Mouse (Mus musculus): ENCODE results near the gene Gga2.

The Gga2 gene

DNA sequence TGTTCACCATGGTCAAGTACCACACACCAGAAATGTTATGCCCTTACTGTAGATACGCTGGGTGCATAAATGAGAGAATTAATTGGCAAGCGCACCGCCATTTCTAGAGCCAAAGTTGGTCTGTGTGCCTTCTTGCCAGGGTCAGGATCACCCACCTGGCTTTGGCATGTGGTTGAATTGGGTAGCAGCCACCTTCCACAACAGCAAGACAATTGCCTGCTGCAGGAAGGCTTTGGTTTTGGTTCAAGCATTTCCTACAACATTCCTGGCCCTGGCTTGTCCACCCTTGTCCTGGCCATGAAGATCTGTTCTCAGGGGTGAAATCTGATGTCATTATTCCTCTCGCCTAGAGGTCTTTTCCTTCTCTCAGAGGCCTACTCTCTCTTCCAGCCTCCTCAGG is 8.7 kb downstream of the Gga2 start:
- DNase-seq (ENCODE audit: low read depth, low spot score) = no peak

DNA sequence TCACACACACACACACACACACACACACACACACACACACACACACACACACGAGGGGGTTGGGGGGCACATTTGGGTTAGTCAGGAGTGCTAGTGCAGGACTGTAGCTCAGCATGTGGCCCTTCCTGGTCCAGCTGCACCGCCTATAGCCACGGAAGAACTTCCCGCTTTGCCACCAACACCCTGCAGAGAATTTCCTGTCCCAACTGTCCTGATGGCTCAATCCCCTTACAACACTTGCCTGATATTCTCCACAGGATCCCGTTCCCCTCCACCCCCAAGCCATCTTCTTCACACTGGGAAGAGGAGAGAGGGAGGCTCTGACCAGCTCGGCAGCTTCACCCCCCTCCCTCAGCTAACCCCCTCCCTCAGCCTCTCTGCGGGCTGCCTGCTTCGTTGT is 20.6 kb downstream of the Gga2 start:
- DNase-seq (ENCODE audit: low read depth, low spot score) = no peak

DNA sequence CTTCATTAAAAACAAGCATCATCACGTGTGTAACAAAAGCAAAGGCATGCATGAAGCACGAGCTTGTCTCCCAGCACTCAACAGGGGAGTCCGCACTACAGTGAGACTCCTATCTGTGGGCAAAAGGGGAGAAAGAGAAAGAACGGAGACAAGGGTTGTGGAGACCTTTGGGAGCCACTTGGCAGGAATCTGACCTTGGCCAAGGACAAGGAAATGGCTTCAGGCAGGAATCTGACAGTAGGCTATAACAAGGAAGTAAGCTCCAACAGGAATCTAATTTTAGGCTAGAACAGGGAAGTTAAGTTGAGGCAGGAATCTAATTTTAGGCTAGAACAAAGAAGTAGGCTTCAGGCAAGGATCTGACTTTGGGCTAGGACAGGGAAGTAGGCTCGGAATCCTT is 25.1 kb downstream of the Gga2 start:
- no peak for DNase-seq (ENCODE audit: low read depth, low spot score)

DNA sequence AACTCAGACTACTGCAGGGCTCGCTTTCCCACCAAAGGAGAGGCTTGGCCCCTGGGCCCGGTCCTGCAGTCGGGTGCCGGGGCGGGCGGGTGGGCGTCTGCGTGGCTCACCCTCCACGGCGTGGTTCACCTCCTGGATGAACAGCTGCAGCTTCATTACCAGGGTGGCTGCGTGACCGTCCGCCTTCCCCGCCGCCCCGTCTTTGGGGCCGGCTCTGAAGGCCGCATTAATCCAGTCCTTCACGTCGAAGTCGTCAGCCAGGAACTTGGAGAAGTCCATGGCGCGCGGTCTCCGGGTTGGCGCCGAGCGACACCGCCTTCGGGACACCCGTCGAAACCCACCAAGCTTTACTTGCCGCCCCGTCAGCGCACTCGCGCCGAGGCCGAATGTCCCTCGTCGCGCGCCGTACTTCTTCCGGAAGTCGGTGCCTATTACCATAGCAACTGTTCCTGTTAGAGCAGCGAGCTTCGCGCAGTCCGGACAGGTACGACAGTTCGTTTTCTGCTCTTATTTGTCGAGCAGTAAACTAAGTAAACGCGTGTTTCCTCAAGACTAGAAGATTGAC is 39.6 kb downstream of the Gga2 start, which contains the start of gene Cog7:
Gene Cog7, minus strand, starts transcription at position 405 of the 565 bp plus-strand sequence.
- peak; percentile 85 for DNase-seq (ENCODE audit: low read depth, low spot score)

DNA sequence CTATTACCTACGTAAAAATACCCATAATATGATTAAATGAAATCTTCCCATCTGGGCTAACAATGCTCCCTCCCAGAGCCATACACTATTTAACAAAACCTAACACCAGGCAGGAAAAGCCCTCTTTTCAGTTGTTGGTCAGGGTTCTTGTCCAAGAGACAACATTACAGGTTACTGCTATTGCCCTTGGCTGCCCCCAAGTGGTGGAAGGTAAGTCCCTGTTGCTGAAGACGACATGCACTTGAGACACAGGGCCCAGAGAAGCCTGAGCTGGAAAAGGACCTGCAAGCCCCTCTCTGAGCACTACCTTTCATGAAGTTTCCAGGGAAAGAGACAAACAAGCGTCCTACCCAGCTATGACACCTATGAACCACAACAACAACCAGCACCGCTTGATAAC is 46.0 kb downstream of the Gga2 start:
- no peak for DNase-seq (ENCODE audit: low read depth, low spot score)

DNA sequence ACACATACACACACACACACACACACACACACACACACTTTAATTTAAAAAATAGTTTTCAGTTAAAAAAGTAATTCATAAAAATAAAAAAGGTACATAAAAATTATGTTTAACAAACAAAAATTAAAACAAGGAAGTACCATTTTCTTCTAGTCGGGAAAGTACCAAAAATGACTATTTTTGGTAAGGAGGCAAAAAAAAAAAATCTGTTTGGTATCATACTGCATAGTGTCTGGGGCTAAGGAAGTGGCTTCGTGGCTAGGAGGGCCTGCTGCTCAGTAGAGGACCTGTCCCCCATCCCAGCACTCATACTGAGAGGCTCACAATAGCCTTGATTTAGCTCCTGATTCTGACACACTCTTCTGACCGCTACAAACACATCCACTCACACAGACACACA is 49.3 kb downstream of the Gga2 start:
- no peak for DNase-seq (ENCODE audit: low read depth, low spot score)

DNA sequence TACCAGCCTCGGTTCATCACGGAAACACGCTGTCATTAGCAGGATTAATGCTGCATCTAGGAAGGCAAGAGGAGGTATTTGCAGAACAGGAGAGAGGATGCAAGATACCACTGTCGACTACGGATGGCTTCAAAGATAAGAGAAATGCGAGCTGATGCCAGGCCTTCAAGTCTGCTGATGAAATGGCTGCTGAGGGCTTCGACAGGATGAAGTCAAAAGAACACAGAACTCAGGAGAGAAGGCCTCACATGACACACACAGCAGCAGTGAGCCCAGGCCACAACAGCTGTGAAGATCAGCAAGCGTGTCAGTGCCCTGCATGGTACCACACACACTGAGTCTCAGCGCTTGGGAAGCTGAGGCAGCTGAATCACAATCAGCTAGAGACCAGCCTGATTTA is 50.8 kb downstream of the Gga2 start:
- DNase-seq (ENCODE audit: low read depth, low spot score) = no peak

DNA sequence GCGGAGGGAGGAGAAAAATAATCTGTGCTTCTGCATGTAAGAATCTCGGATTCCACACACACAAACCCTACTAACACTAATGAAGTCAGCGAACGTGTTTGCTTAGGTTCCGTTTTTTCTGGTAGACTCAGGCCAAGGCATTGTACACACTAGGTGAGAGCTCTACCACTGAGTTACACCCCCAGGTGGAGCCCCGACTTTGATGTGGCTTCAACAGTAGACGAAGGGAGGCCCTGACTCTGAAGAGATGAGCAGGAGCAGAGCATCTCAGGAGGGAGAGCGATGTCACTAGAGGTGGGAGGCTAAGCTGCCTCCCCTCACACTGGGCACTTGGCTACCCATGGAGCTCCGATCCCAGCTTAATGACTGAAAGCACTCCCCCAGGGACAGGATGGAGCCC is 52.2 kb downstream of the Gga2 start:
- no peak for DNase-seq (ENCODE audit: low read depth, low spot score)

DNA sequence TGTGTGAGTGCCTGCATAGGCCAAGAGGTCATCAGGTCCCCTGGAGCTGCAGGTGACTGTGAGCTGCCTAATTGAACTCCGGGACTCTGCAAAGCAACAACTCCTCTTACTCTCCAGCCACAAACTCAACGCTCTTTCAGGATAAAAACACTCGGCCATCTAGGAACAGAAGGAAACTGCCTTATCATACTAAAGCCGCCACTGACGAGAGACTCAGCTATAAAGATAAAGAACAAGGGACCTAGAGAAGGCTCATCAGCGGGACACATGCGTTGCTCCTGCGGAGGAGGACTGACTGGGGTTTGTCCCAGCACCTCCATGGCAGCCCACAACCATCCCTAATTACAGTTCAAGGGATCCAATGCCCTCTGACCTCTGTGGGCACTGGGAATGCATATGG is 52.8 kb downstream of the Gga2 start:
- no peak for DNase-seq (ENCODE audit: low read depth, low spot score)

DNA sequence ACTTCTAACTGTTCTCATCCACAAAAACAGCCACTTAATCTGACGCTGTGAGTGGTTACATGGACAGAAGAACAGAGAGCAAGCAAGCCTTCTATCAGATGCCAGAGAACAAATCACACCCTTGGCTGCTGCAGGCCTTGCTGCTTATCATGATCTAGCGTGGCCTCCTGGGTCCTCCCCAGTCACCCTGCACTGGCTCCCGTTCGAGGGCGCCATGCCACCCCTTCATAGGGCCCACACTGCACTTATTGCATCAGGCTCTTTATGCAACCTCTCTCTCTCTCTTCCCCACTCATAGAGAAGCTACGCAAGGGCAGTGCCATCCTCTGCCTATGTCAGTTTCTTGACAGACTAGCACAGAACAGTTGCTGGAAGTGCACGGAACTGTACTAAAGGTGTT is 54.9 kb downstream of the Gga2 start:
- DNase-seq (ENCODE audit: low read depth, low spot score) = no peak

DNA sequence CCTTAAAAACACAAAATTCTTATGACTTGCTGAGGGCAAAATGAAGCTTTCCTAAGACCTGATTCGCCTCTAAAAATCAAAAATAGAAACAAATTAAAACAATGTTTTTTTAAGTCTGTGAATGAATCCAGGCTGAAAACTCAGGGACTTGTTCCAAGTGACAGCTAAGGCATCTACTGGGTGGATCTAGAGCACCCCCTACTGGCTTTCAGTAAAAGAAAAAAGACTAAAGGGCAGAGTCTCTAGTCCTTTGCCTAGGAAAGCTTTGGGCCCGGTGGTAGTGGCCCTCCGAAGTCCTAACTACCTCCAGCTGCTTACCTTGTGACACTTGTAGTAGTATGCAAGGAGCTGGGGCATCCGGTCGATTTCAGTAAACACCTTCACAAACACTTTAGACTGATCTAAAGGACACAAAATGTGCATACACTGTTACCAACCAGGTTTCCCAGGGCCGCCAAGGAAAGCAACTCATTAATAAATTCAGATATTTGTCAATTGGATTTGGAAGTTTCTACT is 57.1 kb downstream of the Gga2 start:
- no peak for DNase-seq (ENCODE audit: low read depth, low spot score)

DNA sequence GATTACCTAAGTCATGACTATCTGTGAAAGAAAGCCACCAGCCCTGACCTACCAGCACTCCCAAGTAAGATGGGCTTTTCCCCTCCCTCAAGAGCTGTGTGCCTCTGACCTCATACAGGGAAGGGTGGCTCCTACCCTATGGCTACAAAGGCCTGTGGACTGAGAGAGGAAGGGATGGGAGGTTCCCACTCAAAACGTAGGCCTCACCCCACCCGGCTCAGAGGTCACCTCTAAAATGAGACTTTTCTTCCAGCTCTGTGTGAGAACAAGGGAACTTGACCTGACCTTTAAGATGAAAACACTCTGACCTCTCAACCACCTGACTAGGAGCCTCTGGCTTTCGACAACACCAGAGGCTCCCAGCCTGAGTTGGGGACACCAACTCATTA is 58.5 kb downstream of the Gga2 start:
- no peak for DNase-seq (ENCODE audit: low read depth, low spot score)

DNA sequence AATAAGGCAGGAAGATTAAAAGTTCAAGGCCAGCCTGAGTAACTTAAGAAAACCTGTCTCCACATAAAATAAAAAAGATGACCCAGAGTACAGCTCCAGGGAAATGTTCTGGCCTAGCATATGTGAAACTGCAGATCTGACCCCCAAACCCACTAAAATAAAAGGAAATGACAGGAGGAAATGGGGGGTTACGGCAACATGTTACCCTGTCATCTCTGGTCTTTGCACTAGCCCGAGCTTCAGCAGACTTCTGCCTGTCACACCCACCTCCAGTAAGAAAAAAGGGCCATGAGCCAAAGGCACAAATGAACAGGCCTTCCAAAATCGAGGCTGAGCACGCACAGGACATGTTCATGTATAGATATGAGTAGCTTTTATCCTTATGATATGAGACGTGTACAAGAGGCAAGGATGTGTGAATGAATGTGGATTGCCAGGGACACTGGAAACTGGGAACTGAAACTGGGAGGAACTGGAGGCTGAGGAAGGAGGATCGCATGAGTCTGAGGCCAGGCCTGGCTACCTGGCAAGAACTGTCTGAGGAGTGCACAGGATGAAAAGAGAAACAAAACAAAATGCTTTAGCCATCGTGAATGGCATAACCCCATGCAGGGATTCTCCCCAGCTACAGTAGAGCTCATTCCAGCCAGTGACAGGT is 59.0 kb downstream of the Gga2 start:
- DNase-seq (ENCODE audit: low read depth, low spot score) = no peak

DNA sequence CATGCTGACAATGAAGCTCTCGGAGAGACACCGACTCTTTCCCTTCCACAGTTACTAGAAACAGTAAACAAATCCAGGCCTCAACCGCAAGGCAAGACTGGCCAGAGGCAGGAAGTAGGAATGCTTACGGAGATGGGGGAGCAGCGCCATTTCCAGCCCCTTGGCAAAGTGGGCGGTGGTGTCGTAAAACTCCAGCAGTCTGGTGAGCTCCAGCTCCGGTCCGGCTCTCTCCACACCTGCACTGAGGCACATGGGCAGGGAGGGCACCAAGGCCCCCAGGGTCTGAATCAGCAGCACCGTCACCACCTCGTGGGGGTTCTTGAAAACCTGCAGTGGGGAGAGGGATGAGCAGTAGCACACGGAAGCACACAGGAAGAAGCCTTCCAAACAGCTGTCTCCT is 65.2 kb downstream of the Gga2 start:
- no peak for DNase-seq (ENCODE audit: low read depth, low spot score)

DNA sequence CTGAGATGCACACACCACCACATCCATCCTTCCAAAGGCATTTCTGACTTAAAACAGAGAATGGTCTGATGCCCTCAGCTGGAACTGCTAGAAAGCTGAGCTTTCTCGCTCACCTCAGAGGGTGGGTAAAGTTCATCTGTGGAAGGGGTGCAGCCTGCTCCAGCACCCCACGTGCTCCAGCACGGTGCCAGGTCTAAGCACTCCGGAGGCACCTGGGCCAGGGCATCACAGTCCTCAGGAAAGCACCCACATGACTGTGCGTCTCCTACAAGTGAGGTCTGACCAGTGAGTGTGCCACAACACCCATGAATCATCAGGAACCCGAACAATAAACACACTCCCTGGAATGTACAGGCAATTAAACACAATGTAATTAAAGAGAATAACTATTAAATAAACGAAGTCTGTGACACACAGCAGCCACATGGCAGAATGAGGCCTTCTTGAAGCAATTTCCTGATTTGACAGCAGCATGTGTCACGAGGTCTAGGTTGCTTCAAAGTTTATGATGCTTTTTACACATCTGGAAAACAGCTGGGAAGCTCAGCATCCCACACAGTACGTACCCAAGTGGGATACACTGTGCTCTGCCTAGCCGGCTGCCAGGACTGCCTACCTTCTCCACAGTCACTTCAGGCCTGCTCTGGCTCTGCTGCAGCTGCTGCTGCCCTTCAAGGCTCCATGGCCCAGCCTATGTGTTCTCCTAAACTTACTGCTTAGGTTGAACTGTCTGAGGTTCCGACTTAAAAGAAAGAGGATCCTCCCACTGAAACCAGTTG is 65.9 kb downstream of the Gga2 start:
- no peak for DNase-seq (ENCODE audit: low read depth, low spot score)

DNA sequence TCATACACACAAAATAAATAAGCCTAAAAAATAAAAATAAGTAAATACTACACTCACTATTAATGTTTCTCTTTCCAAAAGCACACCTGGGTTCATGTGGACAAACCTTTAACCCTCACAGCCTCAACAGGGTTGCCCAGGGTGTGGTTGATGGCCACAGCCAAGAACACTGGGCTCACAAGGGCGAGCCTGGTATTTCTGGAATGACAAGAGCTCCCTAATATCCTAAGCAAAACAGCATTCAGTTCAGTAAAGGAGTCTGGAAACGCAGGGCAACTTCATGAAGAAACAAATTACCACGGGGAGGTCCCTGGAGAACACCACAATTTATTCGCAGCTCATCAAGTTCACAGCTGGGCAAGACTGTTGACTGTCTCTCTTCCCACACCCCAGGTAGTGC is 73.5 kb downstream of the Gga2 start:
- no peak for DNase-seq (ENCODE audit: low read depth, low spot score)

DNA sequence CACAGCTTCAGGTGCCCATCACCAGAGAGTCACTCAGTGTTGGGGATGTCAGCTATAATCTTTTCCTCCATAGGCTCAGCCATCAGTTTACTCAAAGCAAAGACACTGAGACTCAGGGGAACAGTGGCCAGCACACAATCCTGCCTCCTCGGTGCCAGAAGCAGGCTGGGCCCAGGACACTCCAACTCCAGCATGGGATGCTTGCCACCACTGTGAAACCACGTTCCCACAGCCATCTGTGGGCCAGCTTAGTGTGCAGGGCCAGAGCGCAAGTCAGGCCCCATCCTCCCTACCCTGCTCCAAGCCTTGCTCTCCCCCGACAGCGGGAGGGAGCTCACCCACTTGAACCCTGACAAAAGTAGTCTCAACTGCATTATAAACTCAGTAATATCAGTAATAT is 74.8 kb downstream of the Gga2 start:
- DNase-seq (ENCODE audit: low read depth, low spot score) = no peak

DNA sequence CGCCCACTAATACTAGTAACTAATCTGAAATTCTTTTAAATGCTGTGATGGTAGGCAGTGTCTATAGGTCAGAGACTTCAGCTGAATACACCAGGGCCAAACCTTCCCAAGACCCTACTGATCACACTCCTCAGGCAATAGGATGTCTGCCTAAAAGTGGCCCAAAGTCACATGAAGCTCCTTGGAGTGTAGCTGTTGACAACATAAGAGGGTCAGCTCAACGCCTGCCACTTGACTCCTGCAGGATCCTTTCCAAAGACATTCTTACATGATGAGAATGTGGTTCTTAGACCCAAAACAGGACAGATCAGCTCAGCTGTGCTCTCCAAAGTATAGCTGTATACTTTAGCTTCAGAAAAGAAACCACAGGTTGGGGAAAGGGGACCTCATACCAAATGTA is 78.7 kb downstream of the Gga2 start:
- no peak for DNase-seq (ENCODE audit: low read depth, low spot score)

DNA sequence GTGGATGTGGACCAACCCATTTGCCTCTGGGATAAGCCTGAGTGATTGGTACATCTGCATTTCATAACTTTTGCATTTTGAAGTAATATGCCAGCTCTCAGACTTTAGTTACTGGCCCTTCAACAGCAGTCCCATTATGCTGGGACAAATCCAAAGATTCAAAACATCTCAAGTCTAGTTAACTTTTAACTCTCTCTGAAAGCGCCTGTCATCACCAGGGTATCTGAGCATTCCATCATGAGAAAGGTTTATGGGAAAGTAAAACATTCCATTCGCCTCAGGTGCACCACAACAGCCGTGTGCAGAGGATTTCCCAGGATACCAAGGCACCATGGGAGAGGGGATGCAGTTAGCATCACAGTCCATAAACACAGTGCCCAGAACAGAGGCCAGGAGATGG is 79.4 kb downstream of the Gga2 start:
- no peak for DNase-seq (ENCODE audit: low read depth, low spot score)

DNA sequence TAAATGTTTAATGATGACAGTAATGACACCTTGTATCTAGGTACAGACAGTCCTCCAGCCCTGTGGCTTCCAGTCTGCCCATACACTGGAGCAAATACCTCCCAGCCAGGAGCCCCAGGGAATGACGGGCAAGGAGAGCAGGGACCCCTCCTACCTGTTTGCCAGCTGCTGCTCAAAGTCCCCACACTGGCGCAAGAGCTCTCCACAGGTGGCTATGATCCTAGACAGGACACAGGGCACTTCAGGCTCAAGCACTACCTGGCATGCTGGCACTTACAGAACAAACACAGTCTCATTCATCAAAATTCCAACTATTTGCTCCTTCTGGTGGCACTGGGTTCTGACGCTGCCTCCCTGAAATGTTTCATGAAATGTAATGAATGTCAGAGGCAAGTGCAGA is 80.0 kb downstream of the Gga2 start:
- no peak for DNase-seq (ENCODE audit: low read depth, low spot score)

DNA sequence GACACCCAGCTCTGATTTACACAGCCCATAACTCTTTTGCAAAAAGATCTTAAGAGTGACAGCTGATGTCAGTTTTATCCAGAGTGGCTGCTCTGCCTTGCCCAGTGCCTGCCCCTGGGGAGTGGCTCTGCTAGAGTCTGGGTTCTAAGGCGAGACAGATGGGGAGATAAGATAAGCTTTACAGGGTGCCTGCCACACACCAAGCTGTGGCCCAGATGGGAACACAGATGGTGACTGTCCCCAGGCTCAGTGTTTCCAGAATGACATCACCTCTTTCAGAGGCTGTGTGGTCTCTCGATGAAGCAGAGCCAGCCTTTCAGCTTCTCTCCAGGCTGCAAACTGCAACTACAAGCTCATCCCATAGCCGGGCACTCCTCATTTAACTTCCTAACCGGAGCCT is 81.3 kb downstream of the Gga2 start:
- no peak for DNase-seq (ENCODE audit: low read depth, low spot score)

DNA sequence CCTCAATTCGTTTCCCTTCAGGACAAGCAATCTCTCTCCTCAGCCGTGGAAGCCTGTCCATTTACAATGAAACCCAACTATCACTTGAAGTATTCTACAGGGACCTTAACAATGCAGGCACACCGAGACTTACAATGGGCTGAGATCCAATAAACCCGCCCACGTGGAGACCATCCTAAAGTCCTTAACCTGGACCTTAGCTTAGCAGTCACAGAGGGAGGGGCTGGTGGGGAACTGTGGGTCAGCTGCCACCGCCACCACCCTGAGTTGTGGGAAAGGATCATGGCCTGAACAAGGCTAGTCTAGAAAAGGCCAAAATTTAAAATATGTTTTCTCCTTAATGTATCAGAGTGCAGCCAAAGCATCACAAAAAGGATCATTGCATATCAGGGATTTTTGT is 81.8 kb downstream of the Gga2 start:
- DNase-seq (ENCODE audit: low read depth, low spot score) = no peak

All from c-Kit-negative CD71-positive TER-119-positive erythroid progenitor cells, embryonic 14.5 days (primary cell).